Mouse (Mus musculus): ENCODE results near the gene Tcf19. TPM values are rescaled to one million over a fixed set of nuclear protein-coding genes. Genes with fewer than 3 reads are reported as not detected.

Tcf19 gene
- polyA plus RNA-seq, 1 experiment from 2014 or later, result 10.8 TPM

DNA sequence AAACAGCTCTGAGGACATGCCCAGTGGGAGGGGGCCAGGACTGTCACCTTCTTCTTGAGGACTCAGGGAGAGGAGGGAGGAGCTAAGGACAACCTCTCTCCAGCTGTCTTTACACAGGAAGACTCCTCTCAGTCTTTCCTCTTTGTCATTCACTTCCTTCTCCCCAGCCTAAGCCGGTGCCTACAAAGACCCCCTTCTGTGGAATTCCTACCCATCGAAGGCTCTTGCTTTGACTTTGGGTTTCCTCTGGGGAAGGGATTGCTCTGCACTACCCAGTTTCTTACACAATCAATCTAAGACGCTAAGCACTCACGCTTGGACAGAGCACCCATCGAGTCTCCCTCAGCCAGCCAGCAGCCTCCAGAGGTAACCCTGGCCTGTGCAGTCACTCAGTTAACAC lies 32.0 kb upstream of the Tcf19 start:
- Histone ChIP-seq H3K4me2 (no peak overlapping the region), H3K4me1 (peaks cover 6% of the 10 kb centered on the region; the same call in 1 of the 2 replicates), H3K9ac (no peak overlapping the region), H3K27ac (no peak overlapping the region), H3K36me3 (replicated peaks) (no peaks in the 10 kb centered on the region), H3K4me3 (no peak overlapping the region), H3K27me3 (replicated peaks) (no peaks in the 10 kb centered on the region), H3K9me3 (no peaks in the 10 kb centered on the region)
- 15% methylated on average over 5 of the region's 5 CpGs for WGBS
- ATAC-seq (replicated peaks), result no peak

DNA sequence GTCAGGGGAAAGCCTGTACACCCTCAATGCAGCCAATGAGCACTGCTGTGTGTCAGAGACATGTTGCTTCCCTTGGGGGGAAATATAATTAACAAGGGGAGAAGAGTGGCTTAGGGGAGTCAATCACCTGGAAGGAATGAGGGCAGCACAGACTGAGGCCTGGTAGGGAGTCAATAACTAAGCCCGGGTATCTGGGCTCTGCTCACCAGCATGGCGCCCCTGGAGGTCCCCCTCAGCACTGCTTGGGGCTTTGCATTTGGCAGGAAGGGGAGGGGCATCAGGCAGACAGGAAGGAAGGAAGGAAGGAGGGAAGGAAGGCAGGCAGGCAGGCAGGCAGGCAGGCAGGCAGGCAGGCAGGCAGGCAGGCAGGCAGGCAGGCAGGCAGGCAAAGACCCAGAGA lies 30.8 kb upstream of the Tcf19 start:
- WGBS, result 59% methylated on average over 2 of the region's 2 CpGs
- Histone ChIP-seq H3K9me3 (no peaks in the 10 kb centered on the region), H3K36me3 (replicated peaks) (no peaks in the 10 kb centered on the region), H3K27me3 (replicated peaks) (no peaks in the 10 kb centered on the region), H3K27ac (no peak overlapping the region), H3K4me2 (no peak overlapping the region), H3K4me3 (no peak overlapping the region), H3K4me1 (peaks cover 12% of the 10 kb centered on the region; the same call in 1 of the 2 replicates), H3K9ac (no peak overlapping the region)
- ATAC-seq (replicated peaks), result no peak

DNA sequence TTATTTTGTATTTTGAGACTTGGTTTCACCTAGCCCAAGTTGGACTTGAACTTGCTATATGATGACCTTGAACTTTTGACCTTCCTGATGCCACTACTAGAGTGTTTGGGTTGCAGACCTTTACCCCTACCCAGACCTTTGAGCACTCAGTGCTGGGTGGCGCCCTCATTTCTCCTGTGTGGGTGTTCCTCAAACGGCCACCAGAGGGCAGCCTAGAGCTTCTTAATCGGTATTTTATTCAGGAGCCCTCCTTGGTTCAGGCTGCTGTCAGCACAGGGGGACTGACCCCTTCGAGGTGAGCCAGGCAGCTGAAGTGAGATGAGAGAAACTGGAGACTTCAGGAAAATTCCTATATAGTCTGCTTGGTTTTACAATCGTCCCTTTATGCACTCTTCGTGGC lies 28.1 kb upstream of the Tcf19 start:
- Histone ChIP-seq H3K4me3 (no peak overlapping the region), H3K4me1 (peaks cover 12% of the 10 kb centered on the region; the same call in 1 of the 2 replicates), H3K27me3 (replicated peaks) (no peaks in the 10 kb centered on the region), H3K36me3 (replicated peaks) (no peaks in the 10 kb centered on the region), H3K9me3 (no peaks in the 10 kb centered on the region), H3K4me2 (no peak overlapping the region), H3K27ac (no peak overlapping the region), H3K9ac (no peak overlapping the region)
- ATAC-seq (replicated peaks), result peak; percentile 55; the same call in 1 of the 2 replicates
- WGBS, result 30% methylated on average over 6 of the region's 6 CpGs

DNA sequence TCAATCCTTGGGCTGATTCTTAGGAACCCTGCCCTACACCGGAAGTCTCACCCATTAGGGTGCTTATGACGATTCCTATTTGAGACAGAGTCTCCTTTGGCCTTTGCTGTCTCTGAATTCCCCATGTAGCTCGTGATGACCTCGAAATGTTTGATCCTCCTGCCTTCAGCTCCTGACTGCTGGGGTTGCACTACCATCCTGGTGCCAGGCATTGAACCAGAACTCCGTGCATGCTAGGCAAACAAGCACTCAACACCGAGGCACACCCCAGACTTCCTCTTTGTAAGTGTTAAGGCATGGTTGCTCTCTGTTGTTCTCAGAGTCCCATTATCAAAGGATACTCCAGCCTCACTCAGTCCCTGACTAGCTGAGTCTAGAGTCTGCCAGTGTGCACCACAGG lies 27.4 kb upstream of the Tcf19 start:
- H3K4me2 ChIP-seq, result no peak overlapping the region
- ATAC-seq (replicated peaks), result no peak

DNA sequence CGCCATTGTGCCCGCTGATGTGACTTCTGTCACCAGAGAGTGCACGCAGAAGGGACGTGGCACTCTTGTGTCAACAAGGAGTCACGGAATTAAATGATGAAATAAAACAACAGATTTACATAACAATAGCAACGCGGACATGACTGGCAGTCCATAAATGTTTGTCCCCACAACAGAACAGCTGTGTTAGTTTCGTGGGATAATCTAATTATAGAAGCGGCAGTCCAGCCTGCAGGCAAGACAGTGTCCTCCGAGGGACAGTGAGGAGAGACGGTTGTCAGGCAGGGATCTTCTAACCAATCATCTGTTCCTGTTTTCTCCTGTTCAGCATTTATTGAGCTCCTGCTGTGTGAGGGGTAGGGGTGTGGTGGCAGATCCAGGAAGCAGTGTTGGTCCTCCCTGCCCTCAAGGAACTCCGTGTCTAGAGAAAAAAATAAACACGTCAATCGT lies 26.8 kb upstream of the Tcf19 start:
- 13% methylated on average over 14 of the region's 14 CpGs for WGBS
- no peaks in the 10 kb centered on the region for H3K9me3 ChIP-seq
- peak; percentile 60 for ATAC-seq (replicated peaks)

More for the DNA sequence above, 27.4 kb upstream of the Tcf19 start:
- no peak overlapping the region for H3K27ac ChIP-seq
- no peaks in the 10 kb centered on the region for H3K9me3 ChIP-seq
- H3K4me1 ChIP-seq, result peaks cover 12% of the 10 kb centered on the region; the same call in 1 of the 2 replicates
- H3K27me3 ChIP-seq (replicated peaks), result no peaks in the 10 kb centered on the region
- H3K9ac ChIP-seq, result no peak overlapping the region
- no peak overlapping the region for H3K4me3 ChIP-seq
- H3K36me3 ChIP-seq (replicated peaks), result no peaks in the 10 kb centered on the region
- 69% methylated on average over 6 of the region's 6 CpGs for WGBS

DNA sequence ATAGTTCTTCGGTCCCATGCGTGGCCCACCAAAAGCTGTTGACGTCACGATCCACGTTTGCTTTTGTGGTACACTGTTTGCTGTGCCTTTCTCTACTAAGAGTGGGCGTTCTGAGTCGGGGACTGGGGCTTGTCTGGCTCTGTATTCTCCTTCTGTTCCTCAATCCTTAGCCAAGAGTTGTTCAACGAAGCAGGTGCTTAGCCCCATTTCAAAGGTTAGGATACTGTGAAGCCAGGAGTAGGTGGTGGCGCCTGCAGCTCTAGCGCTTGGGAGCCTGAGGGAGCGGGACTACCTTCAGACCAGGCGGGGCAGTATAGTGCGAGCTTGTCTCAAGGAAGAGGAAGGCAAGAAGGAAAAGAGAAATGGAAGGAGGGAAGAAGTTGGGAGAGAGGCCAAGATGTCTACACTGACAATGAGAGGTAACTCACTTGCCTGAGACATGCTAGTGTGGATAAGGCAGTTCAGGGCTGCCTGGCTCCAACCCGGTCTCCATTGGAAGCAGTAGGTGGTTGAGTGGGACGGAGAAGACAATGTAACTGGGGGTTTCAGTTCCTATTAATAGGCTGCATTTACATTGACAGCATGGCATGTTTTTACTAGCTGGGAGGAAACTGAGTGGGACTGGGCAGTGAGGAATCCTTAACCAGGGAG lies 26.3 kb upstream of the Tcf19 start:
- Histone ChIP-seq H3K4me2 (peak overlapping the region; percentile 27), H3K9me3 (no peaks in the 10 kb centered on the region), H3K36me3 (replicated peaks) (no peaks in the 10 kb centered on the region), H3K27ac (no peak overlapping the region), H3K27me3 (replicated peaks) (no peaks in the 10 kb centered on the region), H3K4me3 (no peak overlapping the region), H3K4me1 (peaks cover 12% of the 10 kb centered on the region; the same call in 1 of the 2 replicates), H3K9ac (no peak overlapping the region)
- WGBS, result 72% methylated on average over 15 of the region's 15 CpGs
- peak; percentile 34; the same call in 1 of the 2 replicates for ATAC-seq (replicated peaks)

More for the DNA sequence above, 26.8 kb upstream of the Tcf19 start:
- Histone ChIP-seq H3K36me3 (replicated peaks) (no peaks in the 10 kb centered on the region), H3K4me2 (peak overlapping the region; percentile 27), H3K27ac (no peak overlapping the region), H3K27me3 (replicated peaks) (no peaks in the 10 kb centered on the region), H3K9ac (no peak overlapping the region), H3K4me3 (no peak overlapping the region), H3K4me1 (peaks cover 12% of the 10 kb centered on the region; the same call in 1 of the 2 replicates)

DNA sequence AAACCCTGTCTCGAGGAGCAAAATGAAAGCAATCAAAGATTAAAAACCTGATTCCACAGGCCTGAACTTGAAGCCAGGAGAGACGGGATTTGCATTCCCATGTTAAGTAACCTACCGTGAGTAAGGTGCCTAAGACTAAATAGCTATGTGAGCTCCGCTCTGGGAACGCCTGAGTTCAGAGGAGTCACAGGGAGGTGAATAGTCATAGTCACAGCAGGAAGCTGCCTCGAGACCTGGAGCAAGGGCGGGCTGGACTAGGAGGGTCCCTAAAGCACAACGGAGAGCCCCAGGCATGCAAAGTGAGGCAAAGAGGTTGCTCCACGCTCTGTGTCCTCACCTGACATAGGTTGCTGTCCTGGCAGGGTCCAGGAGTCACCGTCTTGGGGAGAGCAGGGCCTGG lies 22.9 kb upstream of the Tcf19 start:
- WGBS, result 55% methylated on average over 10 of the region's 10 CpGs

DNA sequence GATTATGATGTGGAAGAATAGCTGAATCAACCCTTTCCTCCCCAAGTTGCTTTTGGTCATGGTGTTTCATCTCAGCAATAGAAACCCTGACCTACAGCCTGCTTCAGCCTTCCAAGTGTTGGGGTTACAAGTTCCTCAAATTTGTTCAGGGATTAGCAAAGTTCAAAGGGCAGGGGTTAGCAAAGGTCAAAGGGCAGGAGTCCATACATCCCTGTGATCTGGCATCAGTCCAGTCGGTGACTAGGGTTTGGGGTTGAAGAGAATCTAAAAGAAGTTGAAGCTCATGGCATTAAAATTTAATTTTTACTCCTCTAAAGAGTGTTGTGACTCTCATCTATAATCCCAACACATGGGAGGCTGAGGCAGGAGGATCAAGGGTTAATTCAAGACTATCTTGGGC lies 21.9 kb upstream of the Tcf19 start:
- Histone ChIP-seq H3K4me1 (peaks cover 5% of the 10 kb centered on the region; the same call in 1 of the 2 replicates), H3K27me3 (replicated peaks) (no peaks in the 10 kb centered on the region), H3K4me3 (no peak overlapping the region), H3K36me3 (replicated peaks) (no peaks in the 10 kb centered on the region), H3K27ac (no peak overlapping the region), H3K9me3 (no peaks in the 10 kb centered on the region), H3K4me2 (no peak overlapping the region), H3K9ac (no peak overlapping the region)
- no peak for ATAC-seq (replicated peaks)
- 80% methylated on average over 1 of the region's 1 CpGs for WGBS

More for the DNA sequence above, 22.9 kb upstream of the Tcf19 start:
- ATAC-seq (replicated peaks), result no peak
- H3K4me1 ChIP-seq, result peaks cover 7% of the 10 kb centered on the region; the same call in 1 of the 2 replicates
- H3K27ac ChIP-seq, result no peak overlapping the region
- H3K27me3 ChIP-seq (replicated peaks), result no peaks in the 10 kb centered on the region
- H3K4me3 ChIP-seq, result no peak overlapping the region
- no peaks in the 10 kb centered on the region for H3K9me3 ChIP-seq
- H3K36me3 ChIP-seq (replicated peaks), result no peaks in the 10 kb centered on the region
- no peak overlapping the region for H3K4me2 ChIP-seq
- H3K9ac ChIP-seq, result no peak overlapping the region

DNA sequence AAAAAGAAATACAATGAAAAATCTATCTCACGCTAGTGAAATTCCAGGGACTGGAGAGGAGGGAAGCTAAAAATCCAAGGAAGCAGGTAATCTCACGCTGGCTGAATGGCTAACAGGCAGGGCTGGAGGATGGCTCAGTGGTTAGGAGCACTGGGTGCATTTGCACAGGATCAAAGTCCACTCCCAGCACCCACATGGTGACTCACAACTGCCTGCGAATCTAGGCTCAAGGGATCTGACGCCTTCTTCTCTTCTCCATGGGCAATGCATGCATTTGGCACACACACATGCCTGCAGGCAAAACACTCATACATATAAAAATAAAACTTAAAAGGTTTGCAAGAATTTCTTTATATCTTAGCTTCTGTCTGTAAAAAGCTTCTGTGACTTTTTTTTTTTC lies 20.8 kb upstream of the Tcf19 start:
- ATAC-seq (replicated peaks), result no peak
- H3K36me3 ChIP-seq (replicated peaks), result no peaks in the 10 kb centered on the region
- no peaks in the 10 kb centered on the region for H3K4me1 ChIP-seq
- H3K27ac ChIP-seq, result no peak overlapping the region
- H3K9me3 ChIP-seq, result no peaks in the 10 kb centered on the region
- no peak overlapping the region for H3K9ac ChIP-seq
- H3K4me2 ChIP-seq, result no peak overlapping the region
- no peaks in the 10 kb centered on the region for H3K27me3 ChIP-seq (replicated peaks)
- no peak overlapping the region for H3K4me3 ChIP-seq
- WGBS, result 90% methylated on average over 4 of the region's 4 CpGs

DNA sequence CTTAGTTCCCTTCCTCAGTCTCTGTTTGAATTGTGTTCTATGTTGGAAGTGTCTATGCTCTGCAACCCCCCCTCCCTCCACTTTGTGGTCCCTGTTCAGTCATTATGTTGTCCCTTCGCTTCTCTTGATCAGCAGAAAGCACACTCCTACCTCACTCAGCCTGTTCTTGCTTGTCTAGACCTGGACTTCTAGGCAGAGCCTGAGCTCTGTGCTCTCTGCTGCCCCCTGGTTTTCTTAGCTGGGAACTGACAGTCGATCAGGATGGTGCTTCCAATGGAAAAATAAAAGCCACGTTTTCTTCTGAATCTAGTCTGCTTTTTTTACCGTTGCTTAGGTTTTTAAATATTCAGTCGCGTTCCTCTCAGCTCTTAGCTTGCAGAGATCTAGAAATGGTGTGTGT lies 17.7 kb upstream of the Tcf19 start:
- Histone ChIP-seq H3K9ac (no peak overlapping the region), H3K27me3 (replicated peaks) (no peaks in the 10 kb centered on the region), H3K36me3 (replicated peaks) (no peaks in the 10 kb centered on the region), H3K4me3 (no peak overlapping the region), H3K27ac (no peak overlapping the region), H3K4me2 (no peak overlapping the region), H3K4me1 (peaks cover 3% of the 10 kb centered on the region; the same call in 1 of the 2 replicates), H3K9me3 (no peaks in the 10 kb centered on the region)
- ATAC-seq (replicated peaks), result peak; percentile 75
- WGBS, result 11% methylated on average over 6 of the region's 6 CpGs

DNA sequence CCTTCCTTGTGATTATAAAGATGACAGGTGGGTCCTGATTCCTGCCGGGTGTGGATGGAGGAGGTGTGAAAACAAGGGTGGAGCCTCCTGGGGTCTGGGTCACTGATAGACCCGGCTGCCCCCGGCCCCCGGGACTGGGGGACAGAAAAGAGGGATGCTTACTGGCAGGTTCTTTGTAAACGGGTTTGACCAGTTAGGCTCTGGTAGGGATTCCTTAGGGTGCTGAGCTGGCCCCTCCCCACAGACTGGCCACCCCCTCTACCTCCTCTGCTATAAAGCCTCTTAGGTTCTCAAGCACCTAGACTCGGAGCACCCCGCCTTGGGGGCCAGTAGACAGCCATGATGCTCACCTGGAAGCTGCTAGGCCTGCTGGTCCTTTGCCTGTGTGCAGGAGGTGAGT lies 16.3 kb upstream of the Tcf19 start, which contains the start of gene Psors1c2:
Gene Psors1c2, plus strand, starts transcription at position 301 of the 400 bp plus-strand sequence.
- WGBS, result 54% methylated on average over 7 of the region's 7 CpGs
- Histone ChIP-seq H3K27me3 (replicated peaks) (no peaks in the 10 kb centered on the region), H3K9ac (no peak within 1 kb of the TSS), H3K4me1 (peaks cover 3% of the 10 kb centered on the region; the same call in 1 of the 2 replicates), H3K27ac (no peak within 1 kb of the TSS), H3K4me3 (no peak within 1 kb of the TSS), H3K9me3 (no peaks in the 10 kb centered on the region), H3K36me3 (replicated peaks) (no peaks in the 10 kb centered on the region), H3K4me2 (no peak within 1 kb of the TSS)
- no peak for ATAC-seq (replicated peaks)

DNA sequence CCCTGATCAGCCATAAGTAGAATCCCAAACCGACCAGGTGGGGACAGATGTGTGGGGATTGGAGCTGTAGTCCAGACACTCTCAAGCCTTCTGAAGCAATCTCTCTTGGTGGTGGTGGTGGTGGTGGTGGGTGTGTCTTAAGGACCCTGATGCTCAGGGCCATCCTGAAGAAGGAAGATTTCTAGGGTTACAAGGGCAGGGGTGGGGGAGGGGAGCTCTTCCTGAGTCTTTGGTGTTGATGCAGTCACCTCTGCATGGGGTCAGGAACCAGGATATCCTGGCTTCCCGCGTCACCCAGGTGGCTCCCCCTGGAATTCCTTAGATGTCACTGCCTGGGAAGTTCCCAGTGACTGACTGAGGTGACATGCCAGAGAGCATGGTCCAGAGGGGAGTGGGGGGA lies 15.7 kb upstream of the Tcf19 start:
- H3K36me3 ChIP-seq (replicated peaks), result no peaks in the 10 kb centered on the region
- no peak overlapping the region for H3K4me3 ChIP-seq
- no peak for ATAC-seq (replicated peaks)
- H3K27ac ChIP-seq, result no peak overlapping the region
- no peaks in the 10 kb centered on the region for H3K27me3 ChIP-seq (replicated peaks)
- WGBS, result 25% methylated on average over 3 of the region's 3 CpGs
- peaks cover 3% of the 10 kb centered on the region; the same call in 1 of the 2 replicates for H3K4me1 ChIP-seq
- H3K9me3 ChIP-seq, result no peaks in the 10 kb centered on the region
- H3K4me2 ChIP-seq, result no peak overlapping the region
- no peak overlapping the region for H3K9ac ChIP-seq

DNA sequence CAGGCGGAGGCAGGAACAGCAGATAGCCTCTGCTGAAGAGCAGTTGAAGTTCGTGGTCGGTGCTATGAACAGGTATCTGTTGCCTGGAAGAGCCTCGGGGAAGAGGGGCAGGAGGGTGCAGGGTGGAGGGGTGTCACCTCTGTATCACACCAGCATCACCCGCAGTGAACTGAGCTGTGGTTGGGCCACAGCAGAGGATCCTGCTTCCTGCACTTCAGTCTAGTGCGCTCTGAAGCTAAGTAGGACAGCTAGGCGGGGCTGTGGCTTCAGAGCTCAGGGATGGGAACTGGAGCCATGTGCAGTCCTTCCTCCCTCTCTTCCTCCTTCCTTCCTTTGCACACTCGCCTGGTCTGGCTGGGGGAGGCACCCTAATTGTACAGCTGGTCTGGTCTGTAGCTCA lies 10.0 kb upstream of the Tcf19 start:
- no peak for ATAC-seq (replicated peaks)
- H3K4me2 ChIP-seq, result no peak overlapping the region
- H3K27me3 ChIP-seq (replicated peaks), result no peaks in the 10 kb centered on the region
- no peak overlapping the region for H3K9ac ChIP-seq
- 86% methylated on average over 8 of the region's 8 CpGs for WGBS
- H3K4me1 ChIP-seq, result peaks cover 3% of the 10 kb centered on the region; the same call in 1 of the 2 replicates
- H3K27ac ChIP-seq, result no peak overlapping the region
- H3K36me3 ChIP-seq (replicated peaks), result no peaks in the 10 kb centered on the region
- no peaks in the 10 kb centered on the region for H3K9me3 ChIP-seq
- no peak overlapping the region for H3K4me3 ChIP-seq
